Mouse (Mus musculus): ENCODE data around the gene Sf3b4. TPM values are rescaled to one million over a fixed set of nuclear protein-coding genes. Genes with fewer than 3 reads are reported as not detected.

Sf3b4 gene
- polyA plus RNA-seq, 1 experiment from 2014 or later, result 212 TPM

GRCm38 (mm10) chr3:96152611-96153010, 19.5 kb upstream of the Sf3b4 start:
- H3K36me3 ChIP-seq (replicated peaks; ENCODE audit: control insufficient read depth, insufficient read depth, low read depth, low read length), result peaks cover 5% of the 10 kb centered on the region
- WGBS, result 95% methylated on average over 5 of the region's 5 CpGs

GRCm38 (mm10) chr3:96155501-96155900, 16.6 kb upstream of the Sf3b4 start:
- no peaks in the 10 kb centered on the region for H3K9me3 ChIP-seq (replicated peaks; ENCODE audit: control insufficient read depth, low read length)
- WGBS, result 79% methylated on average over 8 of the region's 8 CpGs
- peaks cover 1% of the 10 kb centered on the region; the same call in 1 of the 2 replicates for H3K4me1 ChIP-seq (ENCODE audit: control insufficient read depth, insufficient read depth, low read length)
- peaks cover 5% of the 10 kb centered on the region for H3K36me3 ChIP-seq (replicated peaks; ENCODE audit: control insufficient read depth, insufficient read depth, low read depth, low read length)
- H3K27ac ChIP-seq (replicated peaks; ENCODE audit: low read depth, low read length), result no peak overlapping the region
- no peak for DNase-seq (ENCODE audit: low spot score)
- no peak overlapping the region for H3K4me3 ChIP-seq (ENCODE audit: low read depth, low read length)
- ATAC-seq (replicated peaks; ENCODE audit: insufficient number of reproducible peaks, low FRiP score, low TSS enrichment, low read depth), result no peak
- no peak overlapping the region for H3K9ac ChIP-seq (replicated peaks; ENCODE audit: low read length)
- H3K27me3 ChIP-seq (ENCODE audit: control insufficient read depth, insufficient read depth, low read length), result no peaks in the 10 kb centered on the region
- no peak overlapping the region for H3K4me2 ChIP-seq (ENCODE audit: low read depth, low read length)

More at GRCm38 (mm10) chr3:96152611-96153010, 19.5 kb upstream of the Sf3b4 start:
- H3K27ac ChIP-seq (replicated peaks; ENCODE audit: low read depth, low read length), result no peak overlapping the region
- H3K4me3 ChIP-seq (ENCODE audit: low read depth, low read length), result no peak overlapping the region
- ATAC-seq (replicated peaks; ENCODE audit: insufficient number of reproducible peaks, low FRiP score, low TSS enrichment, low read depth) (no peak), DNase-seq (ENCODE audit: low spot score) (no peak)
- no peak overlapping the region for H3K4me2 ChIP-seq (ENCODE audit: low read depth, low read length)
- no peaks in the 10 kb centered on the region for H3K9me3 ChIP-seq (replicated peaks; ENCODE audit: control insufficient read depth, low read length)
- no peak overlapping the region for H3K9ac ChIP-seq (replicated peaks; ENCODE audit: low read length)
- H3K4me1 ChIP-seq (ENCODE audit: control insufficient read depth, insufficient read depth, low read length), result no peaks in the 10 kb centered on the region
- no peaks in the 10 kb centered on the region for H3K27me3 ChIP-seq (ENCODE audit: control insufficient read depth, insufficient read depth, low read length)

- Histone ChIP-seq H3K9ac (replicated peaks; ENCODE audit: low read length) (no peak overlapping the region), H3K4me1 (ENCODE audit: control insufficient read depth, insufficient read depth, low read length) (peaks cover 6% of the 10 kb centered on the region; the same call in 1 of the 2 replicates), H3K36me3 (replicated peaks; ENCODE audit: control insufficient read depth, insufficient read depth, low read depth, low read length) (peaks cover 5% of the 10 kb centered on the region), H3K9me3 (replicated peaks; ENCODE audit: control insufficient read depth, low read length) (no peaks in the 10 kb centered on the region), H3K4me3 (ENCODE audit: low read depth, low read length) (no peak overlapping the region), H3K4me2 (ENCODE audit: low read depth, low read length) (no peak overlapping the region), H3K27me3 (ENCODE audit: control insufficient read depth, insufficient read depth, low read length) (no peaks in the 10 kb centered on the region), H3K27ac (replicated peaks; ENCODE audit: low read depth, low read length) (no peak overlapping the region)
- WGBS, result 79% methylated on average over 4 of the region's 4 CpGs
- no peak for DNase-seq (ENCODE audit: low spot score)
- ATAC-seq (replicated peaks; ENCODE audit: insufficient number of reproducible peaks, low FRiP score, low TSS enrichment, low read depth), result no peak
These were observed 12.3 kb upstream of the Sf3b4 start for GRCm38 (mm10) chr3:96159820-96160219.

- WGBS, result 45% methylated on average over 4 of the region's 4 CpGs
- Histone ChIP-seq H3K9ac (replicated peaks; ENCODE audit: low read length) (peak overlapping the region; percentile 28), H3K4me1 (ENCODE audit: control insufficient read depth, insufficient read depth, low read length) (peaks cover 6% of the 10 kb centered on the region; the same call in 1 of the 2 replicates), H3K27me3 (ENCODE audit: control insufficient read depth, insufficient read depth, low read length) (no peaks in the 10 kb centered on the region), H3K36me3 (replicated peaks; ENCODE audit: control insufficient read depth, insufficient read depth, low read depth, low read length) (peaks cover 4% of the 10 kb centered on the region), H3K4me2 (ENCODE audit: low read depth, low read length) (peak overlapping the region; percentile 82), H3K27ac (replicated peaks; ENCODE audit: low read depth, low read length) (0 out of 2 replicates have a peak overlapping the region, but pooled peaks have one; percentile 35), H3K9me3 (replicated peaks; ENCODE audit: control insufficient read depth, low read length) (no peaks in the 10 kb centered on the region), H3K4me3 (ENCODE audit: low read depth, low read length) (no peak overlapping the region)
- DNase-seq (ENCODE audit: low spot score) (peak; percentile 8), ATAC-seq (replicated peaks; ENCODE audit: insufficient number of reproducible peaks, low FRiP score, low TSS enrichment, low read depth) (0 out of 2 replicates have a peak, but pooled peaks have one; percentile 4)
These were observed 11.8 kb upstream of the Sf3b4 start for GRCm38 (mm10) chr3:96160222-96160802.

GRCm38 (mm10) chr3:96160803-96161516, 11.2 kb upstream of the Sf3b4 start:
- WGBS, result 2% methylated on average over 12 of the region's 12 CpGs

GRCm38 (mm10) chr3:96161869-96162840, 10.0 kb upstream of the Sf3b4 start, which contains the start of gene Mtmr11:
Gene Mtmr11 (plus strand): TSS chr3:96162004.
- WGBS, result 11% methylated on average over 16 of the region's 16 CpGs
- no peaks in the 10 kb centered on the region for H3K27me3 ChIP-seq (ENCODE audit: control insufficient read depth, insufficient read depth, low read length)
- peak within 1 kb of the TSS; percentile 63 for H3K27ac ChIP-seq (replicated peaks; ENCODE audit: low read depth, low read length)
- H3K4me1 ChIP-seq (ENCODE audit: control insufficient read depth, insufficient read depth, low read length), result peaks cover 6% of the 10 kb centered on the region; the same call in 1 of the 2 replicates
- H3K4me3 ChIP-seq (ENCODE audit: low read depth, low read length), result peak within 1 kb of the TSS; percentile 52
- H3K36me3 ChIP-seq (replicated peaks; ENCODE audit: control insufficient read depth, insufficient read depth, low read depth, low read length), result no peaks in the 10 kb centered on the region
- DNase-seq (ENCODE audit: low spot score) (peak; percentile 51), ATAC-seq (replicated peaks; ENCODE audit: insufficient number of reproducible peaks, low FRiP score, low TSS enrichment, low read depth) (no peak)
- H3K4me2 ChIP-seq (ENCODE audit: low read depth, low read length), result peak within 1 kb of the TSS; percentile 82
- peak within 1 kb of the TSS; percentile 59 for H3K9ac ChIP-seq (replicated peaks; ENCODE audit: low read length)
- no peaks in the 10 kb centered on the region for H3K9me3 ChIP-seq (replicated peaks; ENCODE audit: control insufficient read depth, low read length)

More at GRCm38 (mm10) chr3:96160803-96161516, 11.2 kb upstream of the Sf3b4 start:
- peaks cover 6% of the 10 kb centered on the region; the same call in 1 of the 2 replicates for H3K4me1 ChIP-seq (ENCODE audit: control insufficient read depth, insufficient read depth, low read length)
- no peaks in the 10 kb centered on the region for H3K9me3 ChIP-seq (replicated peaks; ENCODE audit: control insufficient read depth, low read length)
- no peaks in the 10 kb centered on the region for H3K27me3 ChIP-seq (ENCODE audit: control insufficient read depth, insufficient read depth, low read length)
- H3K27ac ChIP-seq (replicated peaks; ENCODE audit: low read depth, low read length), result peak overlapping the region; percentile 63
- H3K4me3 ChIP-seq (ENCODE audit: low read depth, low read length), result peak overlapping the region; percentile 52
- peak overlapping the region; percentile 59 for H3K9ac ChIP-seq (replicated peaks; ENCODE audit: low read length)
- H3K4me2 ChIP-seq (ENCODE audit: low read depth, low read length), result peak overlapping the region; percentile 82
- ATAC-seq (replicated peaks; ENCODE audit: insufficient number of reproducible peaks, low FRiP score, low TSS enrichment, low read depth), result peak; percentile 83
- 0 out of 2 replicates have a peak, but pooled peaks cover under 1% of the 10 kb centered on the region for H3K36me3 ChIP-seq (replicated peaks; ENCODE audit: control insufficient read depth, insufficient read depth, low read depth, low read length)
- DNase-seq (ENCODE audit: low spot score), result peak; percentile 82

GRCm38 (mm10) chr3:96163040-96163439, 9.1 kb upstream of the Sf3b4 start:
- Histone ChIP-seq H3K27ac (replicated peaks; ENCODE audit: low read depth, low read length) (no peak overlapping the region), H3K27me3 (ENCODE audit: control insufficient read depth, insufficient read depth, low read length) (no peaks in the 10 kb centered on the region), H3K4me2 (ENCODE audit: low read depth, low read length) (peak overlapping the region; percentile 82), H3K4me1 (ENCODE audit: control insufficient read depth, insufficient read depth, low read length) (peaks cover 6% of the 10 kb centered on the region; the same call in 1 of the 2 replicates), H3K9me3 (replicated peaks; ENCODE audit: control insufficient read depth, low read length) (no peaks in the 10 kb centered on the region), H3K4me3 (ENCODE audit: low read depth, low read length) (peak overlapping the region; percentile 52; the same call in 1 of the 2 replicates), H3K9ac (replicated peaks; ENCODE audit: low read length) (no peak overlapping the region), H3K36me3 (replicated peaks; ENCODE audit: control insufficient read depth, insufficient read depth, low read depth, low read length) (no peaks in the 10 kb centered on the region)
- DNase-seq (ENCODE audit: low spot score) (no peak), ATAC-seq (replicated peaks; ENCODE audit: insufficient number of reproducible peaks, low FRiP score, low TSS enrichment, low read depth) (no peak)
- WGBS, result 83% methylated on average over 6 of the region's 6 CpGs

Data from embryonic facial prominence, embryonic 11.5 days (tissue).